Mouse (Mus musculus): ENCODE measurements around the gene Prkag2. TPM values are rescaled to one million over a fixed set of nuclear protein-coding genes. Genes with fewer than 3 reads are reported as not detected.
"Not testable (repeated sequence)": the region's sequence is repeated elsewhere in the genome, so short reads cannot be mapped to it uniquely, and the experiment has no call there.

Prkag2 gene
- polyA plus RNA-seq, 1 experiment from 2014 or later = 32.6 TPM

GRCm38 (mm10) chr5:25083816-25084215 lies 16.6 kb downstream of the Prkag2 start:
- no peak overlapping the region for H3K4me3 ChIP-seq (ENCODE audit: low read depth, low read length)
- H3K36me3 ChIP-seq (ENCODE audit: control insufficient read depth, insufficient read depth, low read length) = no peaks in the 10 kb centered on the region
- H3K9me3 ChIP-seq (ENCODE audit: control insufficient read depth, low read length) = no peaks in the 10 kb centered on the region
- ATAC-seq (ENCODE audit: insufficient number of reproducible peaks, low FRiP score, low TSS enrichment, low read depth) (no peak), DNase-seq (ENCODE audit: low spot score) (no peak)
- H3K27ac ChIP-seq (replicated peaks; ENCODE audit: low read depth, low read length) = no peak overlapping the region
- no peak overlapping the region for H3K4me2 ChIP-seq (ENCODE audit: low read depth, severe bottlenecking)
- 52% methylated on average over 7 of the region's 7 CpGs for WGBS
- H3K27me3 ChIP-seq (ENCODE audit: control insufficient read depth, insufficient read depth, low read length) = no peaks in the 10 kb centered on the region
- H3K9ac ChIP-seq (ENCODE audit: low read length) = no peak overlapping the region
- no peaks in the 10 kb centered on the region for H3K4me1 ChIP-seq (ENCODE audit: control insufficient read depth, insufficient read depth, low read length)

GRCm38 (mm10) chr5:25082542-25082941 lies 17.9 kb downstream of the Prkag2 start:
- no peaks in the 10 kb centered on the region for H3K27me3 ChIP-seq (ENCODE audit: control insufficient read depth, insufficient read depth, low read length)
- H3K9ac ChIP-seq (ENCODE audit: low read length) = no peak overlapping the region
- no peak overlapping the region for H3K4me3 ChIP-seq (ENCODE audit: low read depth, low read length)
- H3K4me1 ChIP-seq (ENCODE audit: control insufficient read depth, insufficient read depth, low read length) = 0 out of 2 replicates have a peak, but pooled peaks cover 4% of the 10 kb centered on the region
- no peaks in the 10 kb centered on the region for H3K9me3 ChIP-seq (ENCODE audit: control insufficient read depth, low read length)
- DNase-seq (ENCODE audit: low spot score) = peak; percentile 51
- no peak overlapping the region for H3K4me2 ChIP-seq (ENCODE audit: low read depth, severe bottlenecking)
- no peaks in the 10 kb centered on the region for H3K36me3 ChIP-seq (ENCODE audit: control insufficient read depth, insufficient read depth, low read length)
- no peak overlapping the region for H3K27ac ChIP-seq (replicated peaks; ENCODE audit: low read depth, low read length)
- WGBS = 52% methylated on average over 2 of the region's 2 CpGs
- ATAC-seq (ENCODE audit: insufficient number of reproducible peaks, low FRiP score, low TSS enrichment, low read depth) = no peak

DNA sequence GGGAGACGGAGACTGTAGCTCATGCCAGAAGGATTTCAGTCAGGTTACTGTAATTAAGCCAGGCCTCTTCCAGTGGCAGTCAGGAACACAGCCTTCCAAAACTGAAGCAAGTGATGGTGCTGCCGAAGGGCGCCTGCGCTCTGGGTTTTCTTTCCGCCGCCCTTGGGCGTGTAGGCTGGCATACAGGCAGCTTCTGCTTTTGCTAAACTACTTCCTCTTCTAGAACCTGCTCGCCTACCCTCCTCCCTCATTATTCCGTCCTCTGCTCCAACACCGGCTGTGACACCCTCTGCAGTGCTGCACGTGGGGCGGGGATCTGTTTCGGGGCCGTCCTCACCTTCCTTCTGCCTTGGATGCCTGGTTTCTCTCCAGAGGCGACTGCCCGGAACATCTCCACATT lies 18.9 kb downstream of the Prkag2 start:
- H3K9me3 ChIP-seq (ENCODE audit: control insufficient read depth, low read length) = no peaks in the 10 kb centered on the region
- ATAC-seq (ENCODE audit: insufficient number of reproducible peaks, low FRiP score, low TSS enrichment, low read depth) = no peak

GRCm38 (mm10) chr5:25080994-25081393 lies 19.4 kb downstream of the Prkag2 start:
- Histone ChIP-seq H3K4me1 (ENCODE audit: control insufficient read depth, insufficient read depth, low read length) (0 out of 2 replicates have a peak, but pooled peaks cover 4% of the 10 kb centered on the region), H3K27me3 (ENCODE audit: control insufficient read depth, insufficient read depth, low read length) (no peaks in the 10 kb centered on the region), H3K36me3 (ENCODE audit: control insufficient read depth, insufficient read depth, low read length) (no peaks in the 10 kb centered on the region), H3K4me2 (ENCODE audit: low read depth, severe bottlenecking) (no peak overlapping the region), H3K9ac (ENCODE audit: low read length) (no peak overlapping the region), H3K27ac (replicated peaks; ENCODE audit: low read depth, low read length) (no peak overlapping the region), H3K9me3 (ENCODE audit: control insufficient read depth, low read length) (no peaks in the 10 kb centered on the region), H3K4me3 (ENCODE audit: low read depth, low read length) (no peak overlapping the region)
- WGBS = 79% methylated on average over 3 of the region's 3 CpGs
- ATAC-seq (ENCODE audit: insufficient number of reproducible peaks, low FRiP score, low TSS enrichment, low read depth) (no peak), DNase-seq (ENCODE audit: low spot score) (no peak)

More for the DNA sequence above, 18.9 kb downstream of the Prkag2 start:
- no peak overlapping the region for H3K4me3 ChIP-seq (ENCODE audit: low read depth, low read length)
- no peaks in the 10 kb centered on the region for H3K27me3 ChIP-seq (ENCODE audit: control insufficient read depth, insufficient read depth, low read length)
- 0 out of 2 replicates have a peak, but pooled peaks cover 4% of the 10 kb centered on the region for H3K4me1 ChIP-seq (ENCODE audit: control insufficient read depth, insufficient read depth, low read length)
- no peak overlapping the region for H3K9ac ChIP-seq (ENCODE audit: low read length)
- no peak overlapping the region for H3K27ac ChIP-seq (replicated peaks; ENCODE audit: low read depth, low read length)
- DNase-seq (ENCODE audit: low spot score) = no peak
- H3K36me3 ChIP-seq (ENCODE audit: control insufficient read depth, insufficient read depth, low read length) = no peaks in the 10 kb centered on the region
- H3K4me2 ChIP-seq (ENCODE audit: low read depth, severe bottlenecking) = no peak overlapping the region
- WGBS = 72% methylated on average over 16 of the region's 16 CpGs

- no peak overlapping the region for H3K4me3 ChIP-seq (ENCODE audit: low read depth, low read length)
- no peaks in the 10 kb centered on the region for H3K9me3 ChIP-seq (ENCODE audit: control insufficient read depth, low read length)
- ATAC-seq (ENCODE audit: insufficient number of reproducible peaks, low FRiP score, low TSS enrichment, low read depth) = no peak
- DNase-seq (ENCODE audit: low spot score) = no peak
- no peak overlapping the region for H3K27ac ChIP-seq (replicated peaks; ENCODE audit: low read depth, low read length)
- no peak overlapping the region for H3K9ac ChIP-seq (ENCODE audit: low read length)
- H3K4me1 ChIP-seq (ENCODE audit: control insufficient read depth, insufficient read depth, low read length) = 0 out of 2 replicates have a peak, but pooled peaks cover 4% of the 10 kb centered on the region
- no peaks in the 10 kb centered on the region for H3K36me3 ChIP-seq (ENCODE audit: control insufficient read depth, insufficient read depth, low read length)
- H3K4me2 ChIP-seq (ENCODE audit: low read depth, severe bottlenecking) = no peak overlapping the region
- WGBS = 91% methylated on average over 9 of the region's 9 CpGs
- H3K27me3 ChIP-seq (ENCODE audit: control insufficient read depth, insufficient read depth, low read length) = no peaks in the 10 kb centered on the region
Measured at GRCm38 (mm10) chr5:25080438-25080945, 19.9 kb downstream of the Prkag2 start.

- WGBS = 90% methylated on average over 9 of the region's 9 CpGs
- H3K4me1 ChIP-seq (ENCODE audit: control insufficient read depth, insufficient read depth, low read length) = 0 out of 2 replicates have a peak, but pooled peaks cover 4% of the 10 kb centered on the region
- no peak overlapping the region for H3K4me2 ChIP-seq (ENCODE audit: low read depth, severe bottlenecking)
- H3K36me3 ChIP-seq (ENCODE audit: control insufficient read depth, insufficient read depth, low read length) = no peaks in the 10 kb centered on the region
- H3K9ac ChIP-seq (ENCODE audit: low read length) = no peak overlapping the region
- no peak for ATAC-seq (ENCODE audit: insufficient number of reproducible peaks, low FRiP score, low TSS enrichment, low read depth)
- H3K27ac ChIP-seq (replicated peaks; ENCODE audit: low read depth, low read length) = no peak overlapping the region
- H3K27me3 ChIP-seq (ENCODE audit: control insufficient read depth, insufficient read depth, low read length) = no peaks in the 10 kb centered on the region
- no peak overlapping the region for H3K4me3 ChIP-seq (ENCODE audit: low read depth, low read length)
- no peaks in the 10 kb centered on the region for H3K9me3 ChIP-seq (ENCODE audit: control insufficient read depth, low read length)
- no peak for DNase-seq (ENCODE audit: low spot score)
Measured at GRCm38 (mm10) chr5:25079766-25080265, 20.6 kb downstream of the Prkag2 start.

DNA sequence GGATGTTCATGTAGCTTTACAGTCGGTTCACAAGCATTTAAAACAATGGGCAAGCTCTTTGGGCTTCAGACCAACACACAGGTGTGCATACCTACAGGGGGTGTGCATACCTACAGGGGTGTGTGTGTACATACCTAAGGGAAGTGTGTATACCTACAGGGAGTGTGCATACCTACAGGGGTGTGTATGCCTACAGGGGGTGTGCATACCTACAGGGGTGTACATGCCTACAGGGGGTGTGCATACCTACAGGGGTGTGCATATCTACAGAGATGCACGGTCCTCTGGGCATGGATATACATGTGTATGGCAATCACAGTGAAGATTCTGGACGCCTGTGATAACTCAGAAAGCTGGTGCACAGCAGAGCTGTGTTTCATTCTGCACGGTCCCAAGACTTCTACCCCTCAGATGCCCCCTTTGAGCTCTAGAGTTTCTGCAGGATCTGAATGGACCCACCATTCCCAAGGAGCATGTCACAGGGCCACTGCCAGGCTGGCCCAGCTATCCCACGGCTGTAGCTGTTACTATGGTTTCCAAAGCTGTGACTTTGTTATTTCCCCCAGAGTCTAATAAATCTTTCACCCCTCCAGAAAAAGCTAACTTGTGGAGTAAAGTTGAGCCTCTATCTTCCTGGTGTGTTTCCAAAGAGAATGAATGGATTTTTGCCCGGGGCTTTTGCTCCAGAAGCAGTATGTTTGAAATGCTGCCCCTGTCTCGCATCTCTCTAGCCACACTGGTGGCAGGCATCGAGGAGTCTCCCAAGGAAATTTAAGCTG lies 22.4 kb downstream of the Prkag2 start:
- no peak for ATAC-seq (ENCODE audit: insufficient number of reproducible peaks, low FRiP score, low TSS enrichment, low read depth)
- H3K27me3 ChIP-seq (ENCODE audit: control insufficient read depth, insufficient read depth, low read length) = no peaks in the 10 kb centered on the region
- H3K36me3 ChIP-seq (ENCODE audit: control insufficient read depth, insufficient read depth, low read length) = no peaks in the 10 kb centered on the region
- no peak overlapping the region for H3K4me2 ChIP-seq (ENCODE audit: low read depth, severe bottlenecking)
- DNase-seq (ENCODE audit: low spot score) = no peak
- H3K9ac ChIP-seq (ENCODE audit: low read length) = no peak overlapping the region
- no peaks in the 10 kb centered on the region for H3K9me3 ChIP-seq (ENCODE audit: control insufficient read depth, low read length)
- 0 out of 2 replicates have a peak, but pooled peaks cover 4% of the 10 kb centered on the region for H3K4me1 ChIP-seq (ENCODE audit: control insufficient read depth, insufficient read depth, low read length)
- 75% methylated on average over 8 of the region's 8 CpGs for WGBS
- H3K4me3 ChIP-seq (ENCODE audit: low read depth, low read length) = no peak overlapping the region
- no peak overlapping the region for H3K27ac ChIP-seq (replicated peaks; ENCODE audit: low read depth, low read length)

DNA sequence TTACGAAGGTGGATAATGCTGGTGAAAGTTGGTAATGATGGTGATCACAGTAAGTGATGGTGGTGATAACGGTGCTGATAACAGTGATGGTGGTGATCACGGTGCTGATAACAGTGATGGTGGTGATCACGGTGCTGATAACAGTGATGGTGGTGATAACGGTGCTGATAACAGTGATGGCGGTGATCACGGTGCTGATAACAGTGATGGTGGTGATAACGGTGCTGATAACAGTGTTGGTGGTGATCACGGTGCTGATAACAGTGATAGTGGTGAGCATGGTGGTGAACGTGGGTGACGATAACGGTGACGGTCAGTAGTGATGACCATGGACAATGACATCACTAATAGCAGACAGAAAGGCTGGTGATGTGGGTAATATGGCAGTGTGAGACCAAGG lies 23.2 kb downstream of the Prkag2 start:
- not testable (repeated sequence) for ATAC-seq (ENCODE audit: insufficient number of reproducible peaks, low FRiP score, low TSS enrichment, low read depth)
- WGBS = 91% methylated on average over 13 of the region's 13 CpGs

More for the DNA sequence above, 23.2 kb downstream of the Prkag2 start:
- DNase-seq (ENCODE audit: low spot score); H3K27me3 ChIP-seq (ENCODE audit: control insufficient read depth, insufficient read depth, low read length); H3K4me1 ChIP-seq (ENCODE audit: control insufficient read depth, insufficient read depth, low read length); H3K36me3 ChIP-seq (ENCODE audit: control insufficient read depth, insufficient read depth, low read length); H3K4me3 ChIP-seq (ENCODE audit: low read depth, low read length); H3K27ac ChIP-seq (replicated peaks; ENCODE audit: low read depth, low read length); H3K9ac ChIP-seq (ENCODE audit: low read length); H3K4me2 ChIP-seq (ENCODE audit: low read depth, severe bottlenecking); H3K9me3 ChIP-seq (ENCODE audit: control insufficient read depth, low read length): not testable (repeated sequence)

Measured in limb, embryonic 11.5 days (tissue).